ENCODE assay signal across 7 mouse cellular contexts in the genomic region with DNA sequence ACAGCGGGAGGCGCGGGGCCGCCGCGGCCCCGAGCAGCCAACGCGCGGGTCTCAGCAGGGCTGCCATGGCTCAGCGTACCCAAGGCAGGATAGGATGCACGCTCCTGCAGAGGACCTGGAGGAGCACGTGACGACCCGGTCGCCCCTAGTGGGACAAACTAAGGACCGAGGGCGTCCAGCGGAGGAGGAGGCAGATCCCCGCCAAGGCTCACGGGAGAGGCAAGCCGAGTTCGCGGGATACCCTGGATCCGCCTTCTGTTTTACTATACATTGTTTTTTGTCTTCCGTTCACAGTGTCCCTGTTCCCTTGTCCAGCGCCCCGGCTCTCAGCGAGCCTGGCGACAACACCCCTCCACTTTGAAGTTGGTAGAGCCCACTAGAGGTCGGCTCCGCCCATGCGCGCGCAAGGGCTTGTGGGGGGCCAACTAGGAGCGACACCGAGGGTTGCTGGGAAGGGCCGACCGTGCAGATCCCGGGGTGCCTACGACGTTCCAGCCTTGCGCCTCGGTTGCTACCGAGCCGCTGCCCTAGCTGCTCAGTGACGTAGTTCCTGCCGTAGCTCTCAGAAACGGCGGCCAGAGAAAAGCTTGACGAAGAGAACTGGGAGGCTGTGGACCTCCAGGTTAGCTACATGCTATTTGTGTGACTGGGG. TPM values are rescaled to one million over a fixed set of nuclear protein-coding genes. Genes with fewer than 3 reads are reported as not detected.
A peak's percentile ranks its signal among the peaks of the same experiment; 100 is the strongest.
DNase-seq lines count a peak whose midpoint lies in the region; ATAC-seq and TF ChIP-seq lines count a peak whose summit lies in the region.

A gene (minus strand): TSS at position 343 of the 652 bp plus-strand sequence.

- peak within 1 kb of the TSS; percentile 96 for H3K27ac ChIP-seq in embryonic facial prominence, embryonic 10.5 days (replicated peaks)
- H3K27ac ChIP-seq in intestine, postnatal 0 days (ENCODE audit: low read depth, low read length), result peak within 1 kb of the TSS; percentile 81
- peak within 1 kb of the TSS; percentile 74 for H3K27ac ChIP-seq in midbrain, embryonic 12.5 days (replicated peaks)
- peak within 1 kb of the TSS; percentile 75 for H3K27ac ChIP-seq in small intestine, adult 2 months (ENCODE audit: insufficient read depth, low read depth, low read length)

- no peaks in the 10 kb centered on the region for H3K27me3 ChIP-seq in embryonic facial prominence, embryonic 10.5 days (replicated peaks; ENCODE audit: low read depth, poor library complexity, severe bottlenecking)
- H3K27me3 ChIP-seq in intestine, postnatal 0 days (replicated peaks; ENCODE audit: control insufficient read depth, insufficient read depth, low read length), result no peaks in the 10 kb centered on the region
- no peaks in the 10 kb centered on the region for H3K27me3 ChIP-seq in midbrain, embryonic 12.5 days
- H3K27me3 ChIP-seq in small intestine, adult 2 months (ENCODE audit: control insufficient read depth, insufficient read depth, low read length), result no peaks in the 10 kb centered on the region

- peaks cover 21% of the 10 kb centered on the region for H3K36me3 ChIP-seq in embryonic facial prominence, embryonic 10.5 days (replicated peaks)
- peaks cover 5% of the 10 kb centered on the region; the same call in 1 of the 2 replicates for H3K36me3 ChIP-seq in intestine, postnatal 0 days (ENCODE audit: control insufficient read depth, insufficient read depth)
- H3K36me3 ChIP-seq in midbrain, embryonic 12.5 days, result no peaks in the 10 kb centered on the region
- H3K36me3 ChIP-seq in small intestine, adult 2 months (ENCODE audit: control insufficient read depth, insufficient read depth, low read length), result peaks cover 3% of the 10 kb centered on the region; the same call in 1 of the 2 replicates

- peak; percentile 31; the same call in 1 of the 2 replicates for TF ChIP-seq POLR2A in small intestine, adult 2 months (IDR thresholded peaks at IDR 0.05; ENCODE audit: low read depth, low read length)

- ATAC-seq in intestine, postnatal 0 days, result peak; percentile 97
- peak; percentile 98 for ATAC-seq in midbrain, embryonic 12.5 days (ENCODE audit: low FRiP score, low read depth)

- TF ChIP-seq CTCF in intestine, postnatal 0 days (IDR thresholded peaks at IDR 0.05; ENCODE audit: low read depth), result 0 out of 2 replicates have a peak, but pooled peaks have one; percentile 17
- no peak for TF ChIP-seq CTCF in small intestine, adult 2 months (IDR thresholded peaks at IDR 0.05; ENCODE audit: extremely low read depth, insufficient read length, insufficient replicate concordance, low read depth, low read length)

- peak; percentile 97 for DNase-seq in adrenal gland, postnatal 10 days
- DNase-seq in embryonic facial prominence, embryonic 10.5 days (ENCODE audit: low spot score), result peak; percentile 96
- peak; percentile 50 for DNase-seq in gonadal fat pad, adult 2 months (ENCODE audit: low read depth)
- DNase-seq in left cerebral cortex, postnatal 4 days, result peak; percentile 97

- H3K4me1 ChIP-seq in embryonic facial prominence, embryonic 10.5 days, result peaks cover 24% of the 10 kb centered on the region
- H3K4me1 ChIP-seq in intestine, postnatal 0 days (replicated peaks; ENCODE audit: control insufficient read depth, insufficient read depth, low read length), result no peaks in the 10 kb centered on the region; the same call in 1 of the 2 replicates
- peaks cover 25% of the 10 kb centered on the region for H3K4me1 ChIP-seq in midbrain, embryonic 12.5 days
- H3K4me1 ChIP-seq in small intestine, adult 2 months (ENCODE audit: control insufficient read depth, insufficient read depth, insufficient read length, low read length), result peaks cover 26% of the 10 kb centered on the region

- peak within 1 kb of the TSS; percentile 84 for H3K4me2 ChIP-seq in intestine, postnatal 0 days (replicated peaks; ENCODE audit: low read depth)
- peak within 1 kb of the TSS; percentile 98 for H3K4me2 ChIP-seq in midbrain, embryonic 12.5 days (replicated peaks)

- WGBS in embryonic facial prominence, embryonic 10.5 days, result under 1% methylated on average over 51 of the region's 51 CpGs
- WGBS in intestine, postnatal 0 days, result under 1% methylated on average over 51 of the region's 51 CpGs
- under 1% methylated on average over 51 of the region's 51 CpGs for WGBS in midbrain, embryonic 12.5 days
- under 1% methylated on average over 51 of the region's 51 CpGs for whole genome bisulfite sequencing in small intestine, adult 2 months

- peak within 1 kb of the TSS; percentile 97 for H3K4me3 ChIP-seq in embryonic facial prominence, embryonic 10.5 days
- H3K4me3 ChIP-seq in intestine, postnatal 0 days (ENCODE audit: low read depth, low read length), result peak within 1 kb of the TSS; percentile 91
- peak within 1 kb of the TSS; percentile 100 for H3K4me3 ChIP-seq in midbrain, embryonic 12.5 days
- peak within 1 kb of the TSS; percentile 86 for H3K4me3 ChIP-seq in small intestine, adult 2 months (ENCODE audit: low read depth, low read length)

- peak within 1 kb of the TSS; percentile 84 for H3K9ac ChIP-seq in intestine, postnatal 0 days (ENCODE audit: low read depth, low read length)
- peak within 1 kb of the TSS; percentile 90 for H3K9ac ChIP-seq in midbrain, embryonic 12.5 days (replicated peaks)

- intact Hi-C loops in left cerebral cortex, postnatal 4 days (cut with DNase I), result no loop called here

- no peaks in the 10 kb centered on the region for H3K9me3 ChIP-seq in embryonic facial prominence, embryonic 10.5 days
- H3K9me3 ChIP-seq in intestine, postnatal 0 days (ENCODE audit: control insufficient read depth), result no peaks in the 10 kb centered on the region
- H3K9me3 ChIP-seq in midbrain, embryonic 12.5 days, result no peaks in the 10 kb centered on the region

RNA-seq across cellular contexts. Expression of the gene that starts here (rescaled TPM):
- total RNA-seq in adrenal gland, postnatal 10 days (2021), result 100 to 1,000 TPM in 1 of 2 experiments, 10 to 100 TPM in 1; 88.9 to 101 TPM
- 56.7 and 58.0 TPM in 2 replicates for polyA plus RNA-seq in embryonic facial prominence, embryonic 10.5 days (2016; fragmentation: Nextera tagmentation; extraction: Ambion mirVana)
- polyA plus RNA-seq in gonadal fat pad, adult 2 months (2012; rRNA removed), result 8.1 and 9.4 TPM in 2 replicates
- 15.3 and 15.9 TPM in 2 replicates for polyA plus RNA-seq in intestine, postnatal 0 days (2015; fragmentation: Nextera tagmentation; extraction: Ambion mirVana)
- total RNA-seq in left cerebral cortex, postnatal 4 days (2021), result 10 to 100 TPM; 64.8 to 67.7 TPM
- polyA plus RNA-seq in midbrain, embryonic 12.5 days (2016; fragmentation: Nextera tagmentation; extraction: Ambion mirVana), result 49.5 and 53.3 TPM in 2 replicates
- 2.7 and 4.7 TPM in 2 replicates for polyA plus RNA-seq in small intestine, adult 2 months (2012; rRNA removed)

Comparison
In these comparisons a context has a peak if more than half of its experiments do, and no peak if none do; other contexts are left out.
1. Peak in every context shown above with its lines: DNase-seq, ATAC-seq, H3K4me3 ChIP-seq and H3K27ac ChIP-seq.